Mouse (Mus musculus) T-helper 2 cell (primary cell): ENCODE results near the gene Btbd16.

Experiments
- in situ Hi-C: fragments of 300-600 bp; cut with MboI, MseI; formaldehyde crosslinking; loops from one replicate; pipeline ENCODE4 v1.15.1; 2025; ENCODE audit warnings: high pct_unique_total_duplicates

Btbd16 gene

DNA sequence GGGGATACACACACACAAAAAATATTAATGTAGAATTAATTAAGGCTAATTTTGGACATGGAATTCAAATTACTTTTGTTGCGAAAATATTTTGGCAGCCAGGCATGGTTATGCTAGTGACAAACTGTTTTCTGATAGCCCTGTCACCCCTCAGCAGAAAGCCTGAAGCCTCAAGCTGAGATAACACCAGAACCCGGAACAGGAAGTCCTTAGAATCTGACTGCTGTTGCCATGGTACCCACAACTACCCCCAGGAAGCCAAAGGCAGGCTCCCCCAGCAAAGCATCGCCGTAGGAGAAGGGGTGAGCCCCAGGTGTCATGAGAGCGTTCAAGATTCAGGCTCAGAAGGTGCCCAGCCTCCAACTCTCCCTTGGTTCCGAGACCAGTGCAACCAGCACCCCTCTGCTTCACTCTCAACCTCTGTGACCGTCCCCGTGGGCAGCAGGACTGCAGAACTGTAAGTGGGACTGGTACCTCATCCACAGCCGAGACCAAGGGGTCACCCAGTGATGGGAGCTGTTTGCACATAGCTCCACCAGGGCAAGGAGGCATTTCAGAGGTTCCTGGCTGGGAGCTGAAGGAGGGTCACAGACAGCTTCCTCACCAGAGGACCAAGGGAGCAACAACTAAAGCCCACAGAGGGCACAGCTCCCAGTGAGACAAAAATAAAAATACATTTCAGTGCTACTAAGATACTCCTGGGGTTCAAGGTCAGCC is at the start of gene Btbd16:
Gene Btbd16, plus strand, starts transcription at position 156 of the 717 bp plus-strand sequence.
- in situ Hi-C loops = loop anchor here (5.0 kb wide), 1 partner anchor 48 kb away; no protein-coding TSS in a partner anchor

- in situ Hi-C loops = no loop called here
Observed at GRCm38 (mm10) chr7:130726185-130726584, 47.7 kb upstream of the Btbd16 start.

- in situ Hi-C loops = no loop called here
Observed at GRCm38 (mm10) chr7:130726724-130727422, 47.0 kb upstream of the Btbd16 start.

DNA sequence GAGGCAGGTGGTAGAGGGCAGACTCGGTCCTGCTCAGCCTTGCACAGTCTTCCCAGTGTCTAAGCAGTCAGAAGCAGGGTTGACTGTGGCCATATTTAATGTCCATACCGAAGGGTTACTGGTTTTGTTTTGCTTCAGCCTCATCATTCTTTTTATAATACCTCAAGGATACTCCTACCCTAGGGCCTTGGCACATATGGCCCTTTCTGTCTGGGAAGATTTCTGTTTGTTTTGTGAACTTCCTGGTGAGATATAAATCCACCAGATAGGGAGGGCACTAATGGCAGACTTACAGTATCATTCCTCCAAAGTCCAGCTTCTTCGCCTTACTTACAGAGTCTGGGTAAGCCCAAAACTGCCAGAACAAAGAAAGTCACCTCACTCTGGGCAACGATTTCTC is 46.3 kb upstream of the Btbd16 start:
- in situ Hi-C loops = no loop called here

GRCm38 (mm10) chr7:130731792-130732191 is 42.1 kb upstream of the Btbd16 start:
- in situ Hi-C loops = no loop called here

DNA sequence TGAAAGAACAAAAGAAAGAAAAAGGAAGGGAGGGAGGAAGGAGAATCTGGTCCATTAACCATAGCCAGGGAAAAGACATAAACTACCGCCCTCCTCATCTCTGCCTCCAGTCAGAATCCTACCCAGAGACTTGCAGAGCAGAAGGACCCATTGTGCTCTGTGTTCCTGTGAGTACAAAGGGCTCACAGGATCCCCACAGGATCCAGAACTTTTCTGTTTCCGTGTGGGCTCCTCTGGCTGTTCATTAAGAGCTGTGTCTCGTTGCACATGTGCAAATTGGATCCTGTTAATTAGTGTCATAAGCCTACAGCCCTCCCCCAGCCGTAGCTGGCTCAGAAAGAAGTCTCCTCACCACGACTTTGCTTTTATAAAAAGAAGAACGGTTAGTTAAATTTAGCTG is 41.0 kb upstream of the Btbd16 start:
- in situ Hi-C loops = no loop called here

GRCm38 (mm10) chr7:130733423-130733822 is 40.4 kb upstream of the Btbd16 start:
- in situ Hi-C loops = no loop called here

- in situ Hi-C loops = no loop called here
Observed at GRCm38 (mm10) chr7:130734195-130734787, 39.6 kb upstream of the Btbd16 start.

GRCm38 (mm10) chr7:130741099-130741498 is 32.8 kb upstream of the Btbd16 start:
- in situ Hi-C loops = no loop called here

DNA sequence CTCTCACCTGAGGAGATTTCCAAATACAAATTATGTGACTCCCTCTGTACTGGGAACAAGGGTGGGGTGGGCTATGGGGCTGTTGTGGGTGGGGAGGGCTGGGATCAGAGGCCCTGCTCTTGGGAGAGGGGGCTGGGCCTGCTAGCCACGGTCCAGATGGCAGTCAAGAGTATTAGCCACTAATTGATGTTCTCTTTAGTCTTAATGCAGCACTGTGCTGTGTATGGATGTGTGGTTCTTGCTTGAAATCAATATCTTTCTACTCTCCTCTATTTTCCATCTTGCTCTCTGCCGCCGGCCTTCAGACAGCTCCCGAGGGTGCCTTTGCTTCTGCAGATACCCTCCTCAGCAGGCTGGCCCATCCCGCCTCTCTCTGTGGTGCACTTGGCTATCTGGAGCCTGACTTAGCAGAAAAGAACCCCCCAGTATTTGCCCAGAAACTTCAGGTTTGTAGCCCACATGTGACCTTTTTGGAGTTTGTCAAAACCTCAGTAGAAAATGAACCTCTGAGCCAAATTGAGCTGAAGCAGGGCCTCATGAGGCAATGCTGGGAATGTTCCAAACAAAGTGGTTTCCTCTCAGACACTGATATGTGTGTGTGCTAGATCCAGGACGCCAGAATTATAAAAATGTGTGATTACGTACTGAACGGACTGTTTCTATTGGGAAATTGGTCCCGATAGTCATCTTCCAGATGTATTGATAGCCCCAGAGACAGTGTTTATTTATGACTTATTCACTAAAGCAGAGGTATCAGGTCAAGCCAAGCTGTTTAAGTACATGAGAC is 30.4 kb upstream of the Btbd16 start:
- in situ Hi-C loops = no loop called here

- in situ Hi-C loops = no loop called here
Observed at GRCm38 (mm10) chr7:130749165-130749564, 24.7 kb upstream of the Btbd16 start.

GRCm38 (mm10) chr7:130750752-130751490 is 22.9 kb upstream of the Btbd16 start:
- in situ Hi-C loops = no loop called here

- in situ Hi-C loops = no loop called here
Observed at GRCm38 (mm10) chr7:130751678-130752077, 22.2 kb upstream of the Btbd16 start.

DNA sequence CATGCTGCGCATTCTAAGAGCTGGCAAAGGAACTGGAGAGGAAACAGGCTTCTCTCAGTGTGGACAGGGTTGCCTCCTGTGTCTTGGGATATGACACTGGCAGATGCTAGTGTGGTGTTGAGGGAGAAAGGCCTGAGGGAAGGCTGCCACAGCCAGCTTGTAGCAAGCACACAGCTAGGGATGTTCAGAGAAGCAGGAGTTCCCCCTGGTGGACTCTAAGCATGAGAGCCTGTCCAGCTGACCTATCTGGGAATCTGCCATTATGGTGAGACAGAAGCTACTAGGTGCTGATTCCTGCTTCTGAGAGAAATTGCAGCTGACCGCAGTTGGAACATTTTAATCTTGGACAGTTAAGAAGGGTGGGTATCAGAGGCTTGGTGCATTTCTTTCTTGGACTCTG is 19.1 kb upstream of the Btbd16 start:
- in situ Hi-C loops = no loop called here

DNA sequence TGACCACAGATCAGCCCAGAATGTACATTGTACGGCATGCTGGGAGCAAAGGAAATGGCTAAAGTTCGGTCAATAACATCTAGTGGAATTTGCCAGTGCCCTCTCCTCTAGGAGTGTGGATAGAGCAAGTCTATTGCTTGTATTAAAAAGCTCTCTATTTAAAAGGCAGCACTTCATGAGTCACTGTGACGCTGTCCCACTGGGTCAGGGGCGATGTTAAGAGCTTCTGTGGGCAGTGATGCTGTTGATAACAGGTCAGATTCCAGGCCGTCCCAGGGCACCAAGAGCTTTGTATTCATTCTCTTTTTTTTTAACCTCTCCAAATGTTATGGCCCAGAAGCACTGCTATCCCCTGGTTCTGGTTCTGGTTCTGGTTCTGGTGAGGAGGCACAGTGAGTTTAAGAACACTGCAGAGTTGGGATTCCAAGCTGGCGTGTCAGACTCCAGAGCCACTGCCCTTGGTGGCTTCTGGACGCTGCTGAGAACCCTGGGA is 17.5 kb upstream of the Btbd16 start:
- in situ Hi-C loops = no loop called here

- in situ Hi-C loops = no loop called here
Observed at GRCm38 (mm10) chr7:130757326-130757865, 16.5 kb upstream of the Btbd16 start.

- in situ Hi-C loops = no loop called here
Observed at GRCm38 (mm10) chr7:130762071-130762897, 11.6 kb upstream of the Btbd16 start.

- in situ Hi-C loops = no loop called here
Observed at GRCm38 (mm10) chr7:130764160-130764559, 9.7 kb upstream of the Btbd16 start.

DNA sequence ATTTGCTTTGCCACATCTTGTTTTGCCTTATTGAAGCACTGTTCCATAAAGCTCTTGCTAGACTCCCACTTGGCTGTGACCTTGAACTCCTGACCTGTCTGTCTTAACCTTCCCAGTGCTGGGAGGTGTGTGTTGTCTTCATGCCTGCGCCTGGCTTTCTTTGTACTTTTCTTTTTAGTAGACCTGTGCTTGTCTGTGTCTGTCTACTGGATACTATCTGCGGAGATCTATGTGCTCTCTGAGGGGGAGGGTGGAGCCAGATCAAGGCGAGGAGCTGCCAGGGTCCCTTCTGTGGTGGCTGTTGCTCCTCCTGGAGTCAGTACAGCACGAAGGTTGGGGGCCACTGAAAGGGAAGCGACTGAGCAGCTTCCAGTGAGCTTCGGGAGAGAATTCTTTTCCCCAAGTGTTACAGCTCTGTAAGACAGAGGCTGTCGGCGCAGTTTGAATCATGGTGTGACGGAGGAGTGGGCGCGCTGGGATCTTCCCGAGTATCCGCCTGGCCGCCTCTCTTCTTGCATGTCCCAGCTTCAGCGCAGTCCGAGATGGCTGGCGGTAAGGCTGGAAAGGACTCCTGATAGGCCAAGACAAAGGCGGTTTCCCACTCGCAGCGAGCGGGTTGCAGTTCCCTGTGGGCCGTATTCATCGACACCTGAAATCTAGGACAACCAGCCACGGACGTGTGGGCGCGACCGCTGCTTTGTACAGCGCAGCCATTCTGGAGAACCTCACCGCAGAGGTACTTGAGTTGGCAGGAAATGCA is 7.3 kb upstream of the Btbd16 start:
- in situ Hi-C loops = no loop called here
